Mouse (Mus musculus) hematopoietic stem cell, adult 5-6 weeks (primary cell): ENCODE results near the gene Olfr381. TPM values are rescaled to one million over a fixed set of nuclear protein-coding genes. Genes with fewer than 3 reads are reported as not detected.
"Not testable (repeated sequence)": the region's sequence is repeated elsewhere in the genome, so short reads cannot be mapped to it uniquely, and the experiment has no call there.

ENCODE experiments used
- ATAC-seq, 2 experiments: fragments of 125-278 bp in 1 of 2; replicated peaks in 1 of 2; 2 replicates each; pipeline ENCODE4 v1.8.0; 2016 to 2017; ENCODE audit warnings: inconsistent platforms in 2 of 2, mild to moderate bottlenecking in 2 of 2, moderate number of reproducible peaks in 2 of 2, low read depth in 1 of 2, moderate TSS enrichment in 1 of 2; ENCODE audit not compliant: low FRiP score in 2 of 2, poor library complexity in 2 of 2, severe bottlenecking in 2 of 2, insufficient read depth in 1 of 2, low TSS enrichment in 1 of 2
- total RNA-seq: library from RNA; stranded (forward); fragments of 172-1452, 232-1000 nt; gene quantifications from 2 replicates; pipeline ENCODE4 v1.2.3, GENCODE M21; 2017

The Olfr381 gene
- total RNA-seq: not detected in 2 replicates

- ATAC-seq: no peak
Observed at GRCm38 (mm10) chr11:73491503-73491902, at the start of gene Olfr381. Gene Olfr381, minus strand, starts transcription at chr11:73491603.

GRCm38 (mm10) chr11:73528971-73529370 is 37.6 kb upstream of the Olfr381 start:
- not testable (repeated sequence) for ATAC-seq

- ATAC-seq: no peak
Observed at GRCm38 (mm10) chr11:73517097-73517496, 25.7 kb upstream of the Olfr381 start, which contains the start of gene Olfr382. Gene Olfr382, minus strand, starts transcription at chr11:73517197.

GRCm38 (mm10) chr11:73457408-73457807 is 34.0 kb downstream of the Olfr381 start, which contains the start of gene Olfr380:
Gene Olfr380, minus strand, starts transcription at chr11:73457508.
- no peak for ATAC-seq

Other genes with a start within 250 kb of the Olfr381 start
- gene Trpv3, start 224.2 kb downstream of the Olfr381 start, total RNA-seq: not detected in 2 replicates
- 12.3 and 17.8 TPM in 2 replicates for gene Aspa, start 162.0 kb downstream of the Olfr381 start, total RNA-seq
- gene Gm49340, start 161.9 kb downstream of the Olfr381 start, total RNA-seq: not detected in 2 replicates
- not detected in 2 replicates for gene Spata22, start 161.9 kb downstream of the Olfr381 start, total RNA-seq
- gene Olfr20, start 140.8 kb downstream of the Olfr381 start, total RNA-seq: not detected in 2 replicates
- not detected in 2 replicates for gene Olfr376, start 120.4 kb downstream of the Olfr381 start, total RNA-seq
- gene Olfr1, start 92.0 kb downstream of the Olfr381 start, total RNA-seq: not detected in 2 replicates
- not detected in 2 replicates for gene Olfr378, start 63.1 kb downstream of the Olfr381 start, total RNA-seq
- gene Olfr380, start 34.1 kb downstream of the Olfr381 start, total RNA-seq: not detected in 2 replicates
- not detected in 2 replicates for gene Olfr382, start 25.6 kb upstream of the Olfr381 start, total RNA-seq
- gene Olfr385, start 101.4 kb upstream of the Olfr381 start, total RNA-seq: not detected in 2 replicates
- not detected in 2 replicates for gene Olfr384, start 107.0 kb upstream of the Olfr381 start, total RNA-seq
- gene Zfp735, start 197.2 kb upstream of the Olfr381 start, total RNA-seq: not detected in 2 replicates